Mouse (Mus musculus) brain, embryonic 18.5 days (tissue): ENCODE data around the gene Dscaml1.

Experiments
- DNase-seq: peaks from one replicate; pipeline ENCODE4 v3.0.0-alpha.2; 2012; ENCODE audit warnings: low read depth, low spot score

Gene Dscaml1

GRCm38 (mm10) chr9:45632520-45632919 is 206.1 kb downstream of the Dscaml1 start:
- DNase-seq: no peak

- DNase-seq: no peak
These were observed 206.6 kb downstream of the Dscaml1 start for GRCm38 (mm10) chr9:45633036-45633435.

GRCm38 (mm10) chr9:45634978-45635377 is 208.6 kb downstream of the Dscaml1 start:
- no peak for DNase-seq

- DNase-seq: no peak
These were observed 210.9 kb downstream of the Dscaml1 start for GRCm38 (mm10) chr9:45637346-45637745.

GRCm38 (mm10) chr9:45638184-45638917 is 211.9 kb downstream of the Dscaml1 start:
- DNase-seq: no peak

- no peak for DNase-seq
These were observed 218.5 kb downstream of the Dscaml1 start for GRCm38 (mm10) chr9:45644833-45645388.

GRCm38 (mm10) chr9:45645526-45645925 is 219.1 kb downstream of the Dscaml1 start:
- no peak for DNase-seq

- DNase-seq: no peak
These were observed 224.8 kb downstream of the Dscaml1 start for GRCm38 (mm10) chr9:45651078-45651809.

- no peak for DNase-seq
These were observed 225.4 kb downstream of the Dscaml1 start for GRCm38 (mm10) chr9:45651810-45652177.

- DNase-seq: no peak
These were observed 231.0 kb downstream of the Dscaml1 start for GRCm38 (mm10) chr9:45657172-45658062.

- DNase-seq: no peak
These were observed 233.8 kb downstream of the Dscaml1 start for GRCm38 (mm10) chr9:45660191-45660590.

GRCm38 (mm10) chr9:45662471-45662870 is 236.0 kb downstream of the Dscaml1 start:
- no peak for DNase-seq

GRCm38 (mm10) chr9:45663386-45664315 is 237.2 kb downstream of the Dscaml1 start:
- peak; percentile 87 for DNase-seq

- DNase-seq: no peak
These were observed 237.9 kb downstream of the Dscaml1 start for GRCm38 (mm10) chr9:45664326-45664725.

GRCm38 (mm10) chr9:45664871-45665394 is 238.5 kb downstream of the Dscaml1 start:
- DNase-seq: no peak

GRCm38 (mm10) chr9:45675931-45676330 is 249.5 kb downstream of the Dscaml1 start:
- no peak for DNase-seq

- DNase-seq: no peak
These were observed 250.2 kb downstream of the Dscaml1 start for GRCm38 (mm10) chr9:45676578-45676977.

- DNase-seq: no peak
These were observed 250.9 kb downstream of the Dscaml1 start for GRCm38 (mm10) chr9:45677236-45677781.

- DNase-seq: no peak
These were observed 251.7 kb downstream of the Dscaml1 start for GRCm38 (mm10) chr9:45677952-45678663.
